Mouse (Mus musculus): ENCODE data around the gene Slc24a3. TPM values are rescaled to one million over a fixed set of nuclear protein-coding genes. Genes with fewer than 3 reads are reported as not detected.

The Slc24a3 gene
- total and polyA plus RNA-seq, 3 experiments, result not detected

- Histone ChIP-seq H3K4me1 (ENCODE audit: control insufficient read depth in 1 of 2, insufficient read depth in 2 of 2, low read length in 2 of 2) (no peaks in the 10 kb centered on the region), H3K9ac (ENCODE audit: control insufficient read depth, low read depth, low read length, poor library complexity, severe bottlenecking) (no peak overlapping the region), H3K9me3 (replicated peaks; ENCODE audit: insufficient read depth, low read length) (no peaks in the 10 kb centered on the region), H3K79me2 (ENCODE audit: control insufficient read depth, insufficient read depth, low read length, poor library complexity) (no peaks in the 10 kb centered on the region), H3K36me3 (ENCODE audit: control insufficient read depth in 1 of 2, insufficient read depth in 2 of 2, low read length in 2 of 2) (no peaks in the 10 kb centered on the region), H3K27me3 (ENCODE audit: control insufficient read depth in 1 of 2, insufficient read depth in 2 of 2, low read length in 2 of 2) (no peaks in the 10 kb centered on the region), H3K27ac (ENCODE audit: control insufficient read depth, low read depth, low read length) (no peak overlapping the region), H3K4me3 (ENCODE audit: control insufficient read depth in 1 of 2, insufficient read depth in 1 of 2, low read depth in 2 of 2, low read length in 2 of 2) (no peak overlapping the region)
- no peak for DNase-seq (ENCODE audit: low read depth, low spot score)
- no peak for TF ChIP-seq GABPA (IDR thresholded peaks at IDR 0.05; ENCODE audit: low read depth, low read length)
- TF ChIP-seq NRF1 (IDR thresholded peaks at IDR 0.05; ENCODE audit: insufficient read depth, low read depth, low read length, poor library complexity, severe bottlenecking), result no peak
- TF ChIP-seq POLR2AphosphoS2 (IDR thresholded peaks at IDR 0.05; ENCODE audit: low read length), result no peak
- TF ChIP-seq TBP (IDR thresholded peaks at IDR 0.05; ENCODE audit: low read depth, low read length), result no peak
- no peak for TF ChIP-seq POLR2AphosphoS5 (IDR thresholded peaks at IDR 0.05; ENCODE audit: borderline replicate concordance, low read depth, low read length)
- no peak for TF ChIP-seq POLR2A (IDR thresholded peaks at IDR 0.05; ENCODE audit: control insufficient read depth in 1 of 2, insufficient read depth in 1 of 2, low read depth in 1 of 2, low read length in 2 of 2, poor library complexity in 1 of 2)
- no peak for TF ChIP-seq MYB (IDR thresholded peaks at IDR 0.05; ENCODE audit: low read depth, low read length)
- no peak for TF ChIP-seq JUND (IDR thresholded peaks at IDR 0.05; ENCODE audit: low read depth, low read length)
- no peak for TF ChIP-seq ZC3H11A (IDR thresholded peaks at IDR 0.05; ENCODE audit: low read depth, low read length)
- TF ChIP-seq MAZ (IDR thresholded peaks at IDR 0.05; ENCODE audit: low read depth, low read length), result no peak
- TF ChIP-seq TAL1 (IDR thresholded peaks at IDR 0.05; ENCODE audit: low read length), result no peak
- TF ChIP-seq MYC (IDR thresholded peaks at IDR 0.05; ENCODE audit: low read depth, low read length), result no peak
- TF ChIP-seq NELFE (IDR thresholded peaks at IDR 0.05; ENCODE audit: low read depth, low read length), result no peak
Measured at GRCm38 (mm10) chr2:145279336-145279735, 111.8 kb downstream of the Slc24a3 start.

- no peaks in the 10 kb centered on the region for H3K79me2 ChIP-seq (ENCODE audit: control insufficient read depth, insufficient read depth, low read length, poor library complexity)
- TF ChIP-seq JUND (IDR thresholded peaks at IDR 0.05; ENCODE audit: low read depth, low read length) (no peak), HCFC1 (IDR thresholded peaks at IDR 0.05; ENCODE audit: low read depth, low read length) (no peak), SIN3A (IDR thresholded peaks at IDR 0.05; ENCODE audit: low read length) (no peak), TCF12 (IDR thresholded peaks at IDR 0.05; ENCODE audit: low read depth, low read length) (no peak), NRF1 (IDR thresholded peaks at IDR 0.05; ENCODE audit: insufficient read depth, low read depth, low read length, poor library complexity, severe bottlenecking) (no peak), KAT2A (conservative IDR thresholded peaks at IDR 0.05; ENCODE audit: low read depth, low read length) (no peak), MEF2A (IDR thresholded peaks at IDR 0.05; ENCODE audit: extremely low read depth, insufficient replicate concordance, low read depth, low read length, poor library complexity, severe bottlenecking) (no peak), MAZ (IDR thresholded peaks at IDR 0.05; ENCODE audit: low read depth, low read length) (no peak), CHD1 (IDR thresholded peaks at IDR 0.05; ENCODE audit: low read depth, low read length) (no peak), BHLHE40 (IDR thresholded peaks at IDR 0.05; ENCODE audit: borderline replicate concordance, low read depth, low read length) (no peak), MAFK (IDR thresholded peaks at IDR 0.05; ENCODE audit: borderline replicate concordance, low read depth, low read length) (no peak), E2F4 (IDR thresholded peaks at IDR 0.05; ENCODE audit: borderline replicate concordance, low read depth, low read length) (no peak), GABPA (IDR thresholded peaks at IDR 0.05; ENCODE audit: low read depth, low read length) (no peak)
- no peaks in the 10 kb centered on the region for H3K9me3 ChIP-seq (replicated peaks; ENCODE audit: insufficient read depth, low read length)
- no peak overlapping the region for H3K4me3 ChIP-seq (ENCODE audit: control insufficient read depth in 1 of 2, insufficient read depth in 1 of 2, low read depth in 2 of 2, low read length in 2 of 2)
- no peak overlapping the region for H3K9ac ChIP-seq (ENCODE audit: control insufficient read depth, low read depth, low read length, poor library complexity, severe bottlenecking)
- no peak for DNase-seq (ENCODE audit: low read depth, low spot score)
- no peak overlapping the region for H3K27ac ChIP-seq (ENCODE audit: control insufficient read depth, low read depth, low read length)
- H3K4me1 ChIP-seq (ENCODE audit: control insufficient read depth in 1 of 2, insufficient read depth in 2 of 2, low read length in 2 of 2), result no peaks in the 10 kb centered on the region
- H3K36me3 ChIP-seq (ENCODE audit: control insufficient read depth in 1 of 2, insufficient read depth in 2 of 2, low read length in 2 of 2), result no peaks in the 10 kb centered on the region
- no peaks in the 10 kb centered on the region for H3K27me3 ChIP-seq (ENCODE audit: control insufficient read depth in 1 of 2, insufficient read depth in 2 of 2, low read length in 2 of 2)
Measured at GRCm38 (mm10) chr2:145283746-145284145, 116.2 kb downstream of the Slc24a3 start.
